Mouse (Mus musculus): ENCODE results near the gene Tssc4. TPM values are rescaled to one million over a fixed set of nuclear protein-coding genes. Genes with fewer than 3 reads are reported as not detected.

The Tssc4 gene
- total and polyA plus RNA-seq, 3 experiments: 44.1 to 55.1 (median 49.8) TPM

- TF ChIP-seq ZNF384 (IDR thresholded peaks at IDR 0.05; ENCODE audit: low read depth, low read length): no peak
- TF ChIP-seq EP300 (IDR thresholded peaks at IDR 0.05; ENCODE audit: low read length): peak; percentile 51; the same call in 1 of the 2 replicates
- peak; percentile 41 for TF ChIP-seq BHLHE40 (IDR thresholded peaks at IDR 0.05; ENCODE audit: low read depth, low read length)
- peak; percentile 66 for TF ChIP-seq MAX (IDR thresholded peaks at IDR 0.05; ENCODE audit: low read length)
- peak; percentile 20; the same call in 1 of the 2 replicates for TF ChIP-seq ZMIZ1 (IDR thresholded peaks at IDR 0.05; ENCODE audit: low read depth, low read length)
Measured at GRCm38 (mm10) chr7:143021356-143022164, 47.5 kb upstream of the Tssc4 start (continued).

DNA sequence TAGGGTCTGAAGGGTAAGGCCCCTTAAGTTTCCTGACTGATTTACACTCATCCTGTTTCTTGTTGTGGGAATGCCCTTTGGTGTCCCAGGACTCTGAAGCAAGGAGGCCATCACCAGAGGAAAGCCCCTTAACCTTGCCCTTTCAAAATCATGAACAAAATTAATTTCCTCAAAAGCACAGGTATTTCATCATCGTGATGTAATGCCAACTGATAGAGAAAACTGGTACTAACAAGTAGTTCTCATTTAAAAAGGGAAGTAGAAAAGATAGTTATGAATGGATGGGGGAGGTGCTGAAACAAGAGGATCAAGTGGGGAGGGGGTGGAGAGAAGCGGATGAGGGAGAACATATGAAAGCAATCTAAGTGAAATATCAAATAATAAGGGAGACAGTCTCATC, 45.5 kb upstream of the Tssc4 start:
- in situ Hi-C loops (cut with MboI; ENCODE audit: low pct_ligation_motif_present, low pct_unique_long_range_greater_than_20kb, low sequenced_read_pairs) (loop anchor here (25.0 kb wide), 1 partner anchor 561 kb away; the partner anchor contains the start of gene Lsp1), dilution Hi-C loops (cut with MboI; ENCODE audit: extremely low pct_ligation_motif_present, extremely low pct_unique_long_range_greater_than_20kb, low sequenced_read_pairs) (no loop called here)

GRCm38 (mm10) chr7:143024293-143024692, 44.8 kb upstream of the Tssc4 start:
- H3K27ac ChIP-seq (ENCODE audit: insufficient read depth, low read depth): peak overlapping the region; percentile 61; the same call in 1 of the 2 replicates
- no peak overlapping the region for H3K4me3 ChIP-seq (replicated peaks in 1 of 3; ENCODE audit: low read depth in 2 of 3, low read length in 2 of 3, poor library complexity in 1 of 3)
- peaks cover 13% of the 10 kb centered on the region for H3K9me3 ChIP-seq (replicated peaks; ENCODE audit: low read length)
- H3K27me3 ChIP-seq (replicated peaks): no peaks in the 10 kb centered on the region
- no peak overlapping the region for H3K9ac ChIP-seq (ENCODE audit: insufficient read depth, low read depth)
- peaks cover 0 to 17% of the 10 kb centered on the region in 2 experiments for H3K36me3 ChIP-seq (replicated peaks in 1 of 2; ENCODE audit: control insufficient read depth in 1 of 2, insufficient read depth in 1 of 2, low read length in 1 of 2)
- in situ Hi-C loops (cut with MboI; ENCODE audit: low pct_ligation_motif_present, low pct_unique_long_range_greater_than_20kb, low sequenced_read_pairs) (loop anchor here (25.0 kb wide), 1 partner anchor 562 kb away; the partner anchor contains the start of gene Lsp1), dilution Hi-C loops (cut with MboI; ENCODE audit: extremely low pct_ligation_motif_present, extremely low pct_unique_long_range_greater_than_20kb, low sequenced_read_pairs) (no loop called here)
- DNase-seq (ENCODE audit: extremely low read depth): no peak
- H3K4me2 ChIP-seq (ENCODE audit: insufficient read depth, low read depth, poor library complexity, severe bottlenecking): 0 out of 2 replicates have a peak overlapping the region, but pooled peaks have one; percentile 26
- no peaks in the 10 kb centered on the region for H3K79me2 ChIP-seq (replicated peaks; ENCODE audit: control insufficient read depth, extremely low read depth, insufficient read depth, poor library complexity, severe bottlenecking)
- no peak for TF ChIP-seq TCF12 (IDR thresholded peaks at IDR 0.05; ENCODE audit: low read depth, low read length)
- TF ChIP-seq SIN3A (IDR thresholded peaks at IDR 0.05; ENCODE audit: low read length): 0 out of 2 replicates have a peak, but pooled peaks have one; percentile 26
- no peak for TF ChIP-seq JUND (conservative IDR thresholded peaks at IDR 0.05; ENCODE audit: low read depth, low read length)
- TF ChIP-seq ZMIZ1 (IDR thresholded peaks at IDR 0.05; ENCODE audit: low read depth, low read length): no peak
- TF ChIP-seq MXI1 (IDR thresholded peaks at IDR 0.05; ENCODE audit: low read depth, low read length): no peak
- TF ChIP-seq RAD21 (IDR thresholded peaks at IDR 0.05; ENCODE audit: low read depth, low read length): no peak
- 0 out of 2 replicates have a peak, but pooled peaks have one; percentile 20 for TF ChIP-seq ETS1 (conservative IDR thresholded peaks at IDR 0.05; ENCODE audit: low read depth, low read length)
- peak; percentile 70 for TF ChIP-seq MEF2A (IDR thresholded peaks at IDR 0.05; ENCODE audit: borderline replicate concordance, low read depth, low read length)
- no peak for TF ChIP-seq RCOR1 (conservative IDR thresholded peaks at IDR 0.05; ENCODE audit: low read depth, low read length)
- TF ChIP-seq MAZ (IDR thresholded peaks at IDR 0.05; ENCODE audit: low read depth, low read length): no peak
- TF ChIP-seq CHD2 (IDR thresholded peaks at IDR 0.05; ENCODE audit: low read length): no peak
- TF ChIP-seq IRF4 (IDR thresholded peaks at IDR 0.05; ENCODE audit: low read depth, low read length): peak; percentile 77
- TF ChIP-seq EP300 (IDR thresholded peaks at IDR 0.05; ENCODE audit: low read length): peak; percentile 36; the same call in 1 of the 2 replicates
- peaks cover 25 to 68% of the 10 kb centered on the region in 2 experiments for H3K4me1 ChIP-seq (ENCODE audit: control insufficient read depth in 1 of 2, insufficient read depth in 2 of 2)

More for the DNA sequence above, 45.5 kb upstream of the Tssc4 start:
- H3K4me1 ChIP-seq (ENCODE audit: control insufficient read depth in 1 of 2, insufficient read depth in 2 of 2): peaks cover 25 to 73% of the 10 kb centered on the region in 2 experiments
- H3K4me2 ChIP-seq (ENCODE audit: insufficient read depth, low read depth, poor library complexity, severe bottlenecking): no peak overlapping the region
- H3K4me3 ChIP-seq (replicated peaks in 1 of 3; ENCODE audit: low read depth in 2 of 3, low read length in 2 of 3, poor library complexity in 1 of 3): no peak overlapping the region
- peak overlapping the region; percentile 53 for H3K27ac ChIP-seq (ENCODE audit: insufficient read depth, low read depth)
- H3K9ac ChIP-seq (ENCODE audit: insufficient read depth, low read depth): no peak overlapping the region
- peaks cover 3 to 20% of the 10 kb centered on the region in 2 experiments for H3K36me3 ChIP-seq (replicated peaks in 1 of 2; ENCODE audit: control insufficient read depth in 1 of 2, insufficient read depth in 1 of 2, low read length in 1 of 2)
- DNase-seq (ENCODE audit: extremely low read depth): no peak
- no peaks in the 10 kb centered on the region for H3K79me2 ChIP-seq (replicated peaks; ENCODE audit: control insufficient read depth, extremely low read depth, insufficient read depth, poor library complexity, severe bottlenecking)
- H3K9me3 ChIP-seq (replicated peaks; ENCODE audit: low read length): peaks cover 13% of the 10 kb centered on the region
- peak; percentile 65 for TF ChIP-seq EP300 (IDR thresholded peaks at IDR 0.05; ENCODE audit: low read length)
- TF ChIP-seq IRF4 (IDR thresholded peaks at IDR 0.05; ENCODE audit: low read depth, low read length): peak; percentile 44
- TF ChIP-seq PAX5 (IDR thresholded peaks at IDR 0.05; ENCODE audit: low read length): no peak
- peak; percentile 47 for TF ChIP-seq ETS1 (conservative IDR thresholded peaks at IDR 0.05; ENCODE audit: low read depth, low read length)
- H3K27me3 ChIP-seq (replicated peaks): no peaks in the 10 kb centered on the region
